Mouse (Mus musculus) C2C12 (cell line): ENCODE results near the gene Timm44. TPM values are rescaled to one million over a fixed set of nuclear protein-coding genes. Genes with fewer than 3 reads are reported as not detected.
A peak's percentile ranks its signal among the peaks of the same experiment; 100 is the strongest.

Experiments used
- H3K27me3 ChIP-seq: one replicate; pipeline ENCODE4 v1.6.1; 2011; ENCODE audit not compliant: control insufficient read depth, insufficient read depth, insufficient read length
- H3K36me3 ChIP-seq: one replicate; pipeline ENCODE4 v1.6.1; 2011; ENCODE audit not compliant: control insufficient read depth, insufficient read depth
- H3K4me3 ChIP-seq: one replicate; pipeline ENCODE4 v1.5.1; 2011; ENCODE audit warnings: mild to moderate bottlenecking, control low read depth; ENCODE audit not compliant: poor library complexity, insufficient read depth, severe bottlenecking
- H3K79me2 ChIP-seq: one replicate; pipeline ENCODE4 v1.6.1; 2011; ENCODE audit not compliant: control insufficient read depth, insufficient read depth
- H3K79me3 ChIP-seq: one replicate; pipeline ENCODE4 v1.6.1; 2011; ENCODE audit warnings: low read depth, control low read depth
- H3ac ChIP-seq: one replicate; pipeline ENCODE3; 2011; ENCODE audit warnings: low read depth; ENCODE audit not compliant: control insufficient read depth, insufficient read length
- CEBPB ChIP-seq: IDR thresholded peaks from one replicate; pipeline ENCODE4 v1.6.1; 2011; ENCODE audit warnings: low read depth, mild to moderate bottlenecking, control low read depth, moderate library complexity
- CTCF ChIP-seq: IDR thresholded peaks from one replicate; pipeline ENCODE4 v1.5.1; 2011; ENCODE audit not compliant: control insufficient read depth, insufficient read depth, insufficient read length
- FOSL1 ChIP-seq: IDR thresholded peaks from one replicate; pipeline ENCODE4 v1.8.0; 2011; ENCODE audit warnings: mild to moderate bottlenecking, low read length; ENCODE audit not compliant: poor library complexity, insufficient read depth, severe bottlenecking
- MAX ChIP-seq: IDR thresholded peaks from one replicate; pipeline ENCODE4 v1.6.1; 2011; ENCODE audit warnings: mild to moderate bottlenecking, control low read depth
- MYOD1 ChIP-seq: IDR thresholded peaks from one replicate; pipeline ENCODE4 v1.6.1; 2011; ENCODE audit warnings: low read depth; ENCODE audit not compliant: control insufficient read depth, insufficient read length
- MYOG ChIP-seq: IDR thresholded peaks from one replicate; pipeline ENCODE4 v1.6.1; 2011; ENCODE audit not compliant: control insufficient read depth, insufficient read length; ENCODE audit errors: extremely low read depth
- USF1 ChIP-seq: IDR thresholded peaks from one replicate; pipeline ENCODE4 v1.6.1; 2011; ENCODE audit warnings: low read depth, mild to moderate bottlenecking, control low read depth, moderate library complexity
- long read RNA-seq, 2 experiments: library from polyadenylated mRNA; unstranded; transcript quantifications; one replicate each; pipeline ENCODE4 v2.0.0; 2019 to 2020
- polyA plus RNA-seq: library from polyadenylated mRNA; unstranded; fragments of >200 nt; fragmentation: generic; extraction: Trizol; gene quantifications from one replicate; pipeline ENCODE4 v1.2.1, GENCODE M21; 2012; ENCODE audit warnings: missing spikeins

Timm44 gene
- 38.0 TPM for polyA plus RNA-seq
- long read RNA-seq, experiment 1, transcript Timm44-201 (13 exons, 1,790 nt), result major isoform, 54 of 77 reads
- long read RNA-seq, experiment 1, partial matches to known transcripts, result 10 of 77 reads
- long read RNA-seq, experiment 1, other reads (novel, unspliced or antisense), result 10 of 77 reads
- long read RNA-seq, experiment 2, transcript Timm44-201 (13 exons, 1,790 nt), result major isoform, 294 of 329 reads
- long read RNA-seq, experiment 2, partial matches to known transcripts, result 4 of 329 reads
- long read RNA-seq, experiment 2, other reads (novel, unspliced or antisense), result 31 of 329 reads

GRCm38 (mm10) chr8:4275275-4276110, at the start of gene Timm44:
Gene Timm44 (minus strand): TSS chr8:4275913.
- H3K4me3 ChIP-seq, result peak within 1 kb of the TSS; percentile 78
- TF ChIP-seq MAX (no peak), CTCF (no peak), MYOD1 (no peak), USF1 (peak; percentile 77), CEBPB (no peak)
- H3K79me2 ChIP-seq, result peaks cover 32% of the 10 kb centered on the region
- H3K79me3 ChIP-seq, result peaks cover 17% of the 10 kb centered on the region
- H3K27me3 ChIP-seq, result no peaks in the 10 kb centered on the region
- peak within 1 kb of the TSS; percentile 87 for H3ac ChIP-seq
- H3K36me3 ChIP-seq, result peaks cover 32% of the 10 kb centered on the region

- peak within 1 kb of the TSS; percentile 98 for H3ac ChIP-seq
- H3K79me3 ChIP-seq, result peaks cover 77% of the 10 kb centered on the region
- TF ChIP-seq CEBPB (no peak), MAX (no peak), USF1 (no peak), FOSL1 (no peak)
- H3K4me3 ChIP-seq, result peak within 1 kb of the TSS; percentile 76
- H3K27me3 ChIP-seq, result no peaks in the 10 kb centered on the region
- peaks cover 82% of the 10 kb centered on the region for H3K79me2 ChIP-seq
- peaks cover 52% of the 10 kb centered on the region for H3K36me3 ChIP-seq
Observed at GRCm38 (mm10) chr8:4324983-4325750, 49.5 kb upstream of the Timm44 start, which contains the start of the genes Ccl25 and Elavl1. Gene Ccl25 (plus strand): TSS chr8:4325210. Gene Elavl1 (minus strand): TSS chr8:4325413.

GRCm38 (mm10) chr8:4324525-4324924, 48.8 kb upstream of the Timm44 start:
- peak overlapping the region; percentile 98 for H3ac ChIP-seq
- TF ChIP-seq USF1 (no peak), FOSL1 (no peak), CTCF (no peak), CEBPB (no peak), MYOG (no peak)
- H3K36me3 ChIP-seq, result peaks cover 52% of the 10 kb centered on the region
- H3K4me3 ChIP-seq, result peak overlapping the region; percentile 76
- H3K27me3 ChIP-seq, result no peaks in the 10 kb centered on the region
- H3K79me2 ChIP-seq, result peaks cover 89% of the 10 kb centered on the region
- H3K79me3 ChIP-seq, result peaks cover 84% of the 10 kb centered on the region

GRCm38 (mm10) chr8:4323917-4324316, 48.2 kb upstream of the Timm44 start:
- no peak for TF ChIP-seq MYOD1
- TF ChIP-seq FOSL1, result no peak
- TF ChIP-seq MYOG, result no peak
- TF ChIP-seq MAX, result no peak
- no peak for TF ChIP-seq CEBPB
- no peak for TF ChIP-seq CTCF
- no peak for TF ChIP-seq USF1
- Histone ChIP-seq H3K4me3 (peak overlapping the region; percentile 76), H3ac (peak overlapping the region; percentile 69), H3K79me3 (peaks cover 90% of the 10 kb centered on the region), H3K79me2 (peaks cover 95% of the 10 kb centered on the region), H3K27me3 (no peaks in the 10 kb centered on the region), H3K36me3 (peaks cover 48% of the 10 kb centered on the region)

GRCm38 (mm10) chr8:4322470-4322869, 46.8 kb upstream of the Timm44 start:
- Histone ChIP-seq H3K79me3 (peaks cover 94% of the 10 kb centered on the region), H3K36me3 (peaks cover 34% of the 10 kb centered on the region), H3K4me3 (no peak overlapping the region), H3K79me2 (peaks cover 97% of the 10 kb centered on the region), H3ac (no peak overlapping the region), H3K27me3 (no peaks in the 10 kb centered on the region)
- no peak for TF ChIP-seq USF1
- TF ChIP-seq CTCF, result peak; percentile 61
- TF ChIP-seq CEBPB, result no peak
